Mouse (Mus musculus) 416B (cell line): ENCODE data around the gene Gm2888.
"Not testable (repeated sequence)": the region's sequence is repeated elsewhere in the genome, so short reads cannot be mapped to it uniquely, and the experiment has no call there.

Experiments
- DNase-seq: peaks from one replicate; pipeline ENCODE4 v3.0.0; 2011; ENCODE audit warnings: low read depth

Gene Gm2888

DNA sequence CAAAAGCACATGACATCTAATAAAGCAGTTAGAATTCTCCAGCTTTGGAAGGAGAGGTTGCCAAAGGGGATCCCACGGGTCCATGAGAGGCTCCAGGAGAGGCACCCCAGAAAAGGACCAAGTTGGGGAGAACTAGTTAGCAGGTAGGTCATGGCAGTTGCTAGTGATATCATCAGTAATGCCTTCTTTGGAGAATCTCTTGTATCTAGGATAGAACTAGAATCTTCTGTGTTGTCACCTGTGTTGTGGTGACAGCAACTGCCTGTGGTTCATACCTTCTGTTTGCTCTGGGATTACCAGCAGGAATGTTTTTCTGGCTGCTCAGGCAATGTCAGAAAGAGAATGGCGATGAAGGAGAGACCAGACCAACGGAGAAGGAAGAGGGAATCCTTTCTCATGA, at the start of gene Gm2888:
Gm2888 (plus strand) TSS at position 301 of the 400 bp plus-strand sequence.
- not testable (repeated sequence) for DNase-seq

DNA sequence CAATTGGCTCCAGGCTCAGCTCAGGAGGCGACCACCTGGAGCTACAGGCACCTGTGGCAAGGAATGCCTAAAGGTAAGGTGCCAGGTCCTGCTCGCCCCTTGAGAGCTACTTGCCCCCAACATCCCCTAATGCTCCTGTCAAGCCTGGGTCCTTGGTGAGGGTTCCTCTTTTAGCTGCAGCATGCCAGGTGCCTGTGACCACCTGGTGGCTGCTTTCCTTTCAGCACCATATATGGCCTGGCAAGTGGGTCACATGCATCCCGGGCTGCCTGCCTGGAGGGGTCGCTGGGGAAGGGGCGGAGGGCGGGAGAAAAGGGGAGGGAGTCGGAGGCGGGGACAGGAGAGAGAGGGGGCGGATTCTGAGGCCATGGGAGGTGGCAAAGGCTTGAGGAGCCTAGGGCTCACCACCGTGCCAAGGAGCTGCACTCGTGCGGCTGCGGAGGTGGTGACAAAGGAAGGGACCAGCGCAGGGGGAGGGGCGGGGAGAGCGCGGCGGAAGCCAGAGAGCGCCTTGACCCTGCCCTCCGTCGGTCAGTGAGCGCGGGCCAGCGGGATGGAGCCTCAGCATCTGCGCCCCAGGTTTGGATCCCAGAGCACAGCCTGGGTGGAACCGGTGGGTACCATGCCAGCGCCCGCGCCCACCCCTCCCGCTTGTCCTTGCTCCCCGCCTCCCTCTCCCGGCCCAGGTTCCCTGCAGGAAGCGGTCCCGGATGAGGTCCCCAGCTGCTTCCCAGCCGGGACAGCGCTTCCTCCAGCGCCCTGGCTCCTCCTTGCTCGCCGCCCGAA, 19.1 kb downstream of the Gm2888 start, which contains the start of gene Gm2897:
Gm2897 (plus strand) TSS at position 559 of the 786 bp plus-strand sequence.
- not testable (repeated sequence) for DNase-seq

DNA sequence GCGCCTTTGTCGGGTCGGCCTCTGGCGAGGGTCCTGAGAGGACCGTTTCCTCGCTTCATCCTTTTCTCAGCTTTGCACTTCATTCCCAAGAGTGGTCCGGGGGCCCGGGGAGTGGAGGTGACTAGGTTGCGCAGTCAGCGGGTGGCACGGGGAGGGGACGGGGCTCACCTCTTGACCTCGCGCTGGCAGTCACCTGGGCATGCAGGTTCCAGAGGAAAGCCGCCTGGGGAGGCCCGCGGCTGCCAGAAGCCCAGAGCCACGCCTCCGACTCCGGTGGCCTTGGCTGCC, 19.7 kb downstream of the Gm2888 start:
- DNase-seq, result not testable (repeated sequence)

DNA sequence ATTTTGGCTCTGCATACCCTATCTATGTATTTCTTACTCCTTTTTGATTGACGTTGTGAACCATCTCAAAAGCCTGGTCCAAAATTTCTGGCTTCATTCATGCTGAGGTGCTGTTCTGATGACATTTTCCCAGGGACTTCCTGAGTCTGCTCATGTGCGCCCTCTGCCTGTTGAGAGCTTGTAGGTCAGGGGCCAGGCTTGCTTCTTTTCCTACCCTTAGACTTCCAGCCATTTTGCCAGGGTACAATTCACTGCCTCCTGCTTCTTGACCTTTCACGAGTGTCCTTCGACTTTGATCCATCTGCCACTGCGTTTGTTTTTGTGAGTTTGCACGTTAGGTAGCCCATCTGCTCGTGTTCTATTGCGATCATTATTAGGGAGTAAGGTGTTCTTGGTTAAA, 20.3 kb downstream of the Gm2888 start:
- not testable (repeated sequence) for DNase-seq
